Mouse (Mus musculus): ENCODE measurements at regions not wholly inside any gene's neighbourhood (a gene's known extent, or its start where the extent isn't known, plus 50 kb on each side); places are given as distances from the start of the nearest gene placed in this dataset.

DNA sequence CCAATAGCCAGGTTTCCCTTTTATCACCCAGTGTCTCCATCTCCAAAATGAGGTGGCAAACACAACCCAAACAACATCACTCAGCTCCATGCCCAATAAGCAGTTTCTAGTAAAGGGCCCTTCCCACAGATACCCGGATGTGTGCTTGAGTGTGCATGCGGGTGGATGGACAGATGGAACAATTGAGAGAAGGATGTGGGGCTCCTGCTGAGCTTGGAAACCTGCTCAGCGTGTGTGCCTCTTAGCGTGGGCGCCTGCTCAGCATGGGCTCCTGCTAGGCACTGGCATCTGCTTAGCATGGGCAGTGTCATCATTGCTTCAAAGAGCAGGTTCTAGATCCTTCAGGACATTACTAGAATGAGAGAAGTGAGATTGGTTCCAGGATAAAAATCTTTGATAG is 75.4 kb downstream of the 1810010D01Rik start:
- TF ChIP-seq MAX (IDR thresholded peaks at IDR 0.05; ENCODE audit: low read depth): no peak
- no peak for TF ChIP-seq REST (IDR thresholded peaks at IDR 0.05; ENCODE audit: insufficient read depth, insufficient read length)
- TF ChIP-seq POLR2AphosphoS2 (IDR thresholded peaks at IDR 0.05; ENCODE audit: insufficient read length, low read depth): no peak
- no peak for TF ChIP-seq POLR2A (IDR thresholded peaks at IDR 0.05; ENCODE audit: insufficient read length, low read depth)
- TF ChIP-seq E2F4 (IDR thresholded peaks at IDR 0.05; ENCODE audit: insufficient read depth): no peak
- TF ChIP-seq CEBPB (IDR thresholded peaks at IDR 0.05; ENCODE audit: insufficient read depth, poor library complexity, severe bottlenecking): no peak
- TF ChIP-seq USF1 (IDR thresholded peaks at IDR 0.05; ENCODE audit: low read depth): no peak
- TF ChIP-seq SRF (IDR thresholded peaks at IDR 0.05; ENCODE audit: control insufficient read depth, insufficient read length, low read depth): no peak
- no peak for TF ChIP-seq MYOG (IDR thresholded peaks at IDR 0.05; ENCODE audit: control insufficient read depth in 1 of 3, insufficient read depth in 1 of 3, insufficient read length in 2 of 3, low read depth in 2 of 3)

All from myocyte (in vitro differentiated cells).